Mouse (Mus musculus) hindbrain, embryonic 16.5 days (tissue): Measurements from ENCODE around the gene Aqp3. TPM values are rescaled to one million over a fixed set of nuclear protein-coding genes. Genes with fewer than 3 reads are reported as not detected.

Experiments used
- ATAC-seq: fragments of 200-750 bp; cut with Nextera tagmentation; 2 replicates; pipeline ENCODE4 v1.8.0; 2017; ENCODE audit warnings: moderate TSS enrichment, moderate library complexity
- H3K27ac ChIP-seq: fragments of 300-500 bp; sonication (generic); 2 replicates; pipeline ENCODE4 v1.5.1; 2014; ENCODE audit warnings: low read depth, mild to moderate bottlenecking, control low read depth, low read length, moderate library complexity
- H3K27me3 ChIP-seq: fragments of 300-500 bp; sonication (generic); replicated peaks from 2 replicates; pipeline ENCODE4 v1.6.1; 2014; ENCODE audit warnings: low read length; ENCODE audit not compliant: control insufficient read depth, insufficient read depth
- H3K36me3 ChIP-seq: fragments of 300-500 bp; sonication (generic); 2 replicates; pipeline ENCODE4 v1.6.1; 2014; ENCODE audit warnings: mild to moderate bottlenecking, low read length, moderate library complexity, mixed read lengths; ENCODE audit not compliant: control insufficient read depth, insufficient read depth
- H3K4me1 ChIP-seq: fragments of 300-500 bp; sonication (generic); 2 replicates; pipeline ENCODE4 v1.6.1; 2014; ENCODE audit warnings: low read depth, low read length; ENCODE audit not compliant: control insufficient read depth, insufficient read depth
- H3K4me2 ChIP-seq: fragments of 300-500 bp; sonication (generic); 2 replicates; pipeline ENCODE4 v1.6.1; 2014; ENCODE audit warnings: mild to moderate bottlenecking, low read length, control low read depth, moderate library complexity
- H3K4me3 ChIP-seq: fragments of 300-500 bp; sonication (generic); 2 replicates; pipeline ENCODE4 v1.5.1; 2014; ENCODE audit warnings: mild to moderate bottlenecking, low read length, control low read depth, moderate library complexity
- H3K9ac ChIP-seq: fragments of 300-500 bp; sonication (generic); 2 replicates; pipeline ENCODE4 v1.6.1; 2014; ENCODE audit warnings: low read depth, mild to moderate bottlenecking, control low read depth, low read length, moderate library complexity
- H3K9me3 ChIP-seq: fragments of 300-500 bp; sonication (generic); 2 replicates; pipeline ENCODE4 v1.6.1; 2014; ENCODE audit warnings: mild to moderate bottlenecking, low read length, moderate library complexity; ENCODE audit not compliant: control insufficient read depth
- WGBS: fragments of 180-500 bp; shearing (Covaris S2); extraction: QIAGEN DNeasy Blood & Tissue Kit; methylation state at CpG from one replicate; pipeline ENCODE4 v1.1.7; 2014; 5-methylcytosine and 5-hydroxymethylcytosine counted together
- polyA plus RNA-seq: library from polyadenylated mRNA; unstranded; fragments of >200 nt; fragmentation: Nextera tagmentation; extraction: Ambion mirVana; gene quantifications from 2 replicates; pipeline ENCODE4 v1.2.1, GENCODE M21; 2015

Gene Aqp3
- polyA plus RNA-seq, 1 experiment from 2014 or later: 0.16 TPM

GRCm38 (mm10) chr4:41045288-41045687 lies 52.7 kb downstream of the Aqp3 start:
- Histone ChIP-seq H3K4me1 (no peaks in the 10 kb centered on the region), H3K9ac (no peak overlapping the region), H3K27me3 (no peaks in the 10 kb centered on the region), H3K27ac (no peak overlapping the region), H3K4me3 (no peak overlapping the region), H3K4me2 (no peak overlapping the region), H3K36me3 (no peaks in the 10 kb centered on the region), H3K9me3 (no peaks in the 10 kb centered on the region)
- ATAC-seq: no peak
- WGBS: 89% methylated on average over 3 of the region's 3 CpGs

- Histone ChIP-seq H3K27ac (no peak overlapping the region), H3K4me3 (no peak overlapping the region), H3K9ac (no peak overlapping the region), H3K4me2 (no peak overlapping the region), H3K4me1 (no peaks in the 10 kb centered on the region), H3K27me3 (no peaks in the 10 kb centered on the region), H3K9me3 (no peaks in the 10 kb centered on the region), H3K36me3 (no peaks in the 10 kb centered on the region)
- WGBS: 84% methylated on average over 5 of the region's 5 CpGs
- ATAC-seq: no peak
Measured at GRCm38 (mm10) chr4:41043961-41044360, 54.0 kb downstream of the Aqp3 start.

DNA sequence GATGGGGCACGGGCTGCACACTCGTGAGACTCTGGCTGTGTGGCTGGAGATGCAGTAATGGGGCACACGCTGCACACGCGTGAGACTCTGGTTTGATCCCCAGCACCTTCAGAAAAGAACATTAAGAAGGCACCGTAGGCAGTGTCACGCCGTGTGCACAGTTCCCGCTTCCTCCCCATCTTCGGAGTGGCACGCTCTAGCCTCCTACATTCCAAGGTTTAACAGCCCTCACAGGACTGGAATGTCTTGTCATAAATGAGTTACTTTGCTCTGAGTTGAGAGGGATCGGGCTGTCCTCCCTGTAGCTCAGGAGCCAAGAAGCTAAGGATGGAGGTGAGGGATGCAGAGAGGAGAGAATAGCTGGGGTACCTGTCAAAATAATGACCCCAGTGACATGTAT lies 55.1 kb downstream of the Aqp3 start:
- H3K4me3 ChIP-seq: no peak overlapping the region
- no peak for ATAC-seq
- H3K4me2 ChIP-seq: no peak overlapping the region
- H3K4me1 ChIP-seq: no peaks in the 10 kb centered on the region
- no peak overlapping the region for H3K27ac ChIP-seq
- WGBS: 84% methylated on average over 12 of the region's 12 CpGs
- H3K27me3 ChIP-seq: no peaks in the 10 kb centered on the region
- H3K36me3 ChIP-seq: no peaks in the 10 kb centered on the region
- no peak overlapping the region for H3K9ac ChIP-seq
- H3K9me3 ChIP-seq: no peaks in the 10 kb centered on the region

Other genes with a start within 250 kb of the Aqp3 start
- gene B4galt1, start 244.2 kb downstream of the Aqp3 start, polyA plus RNA-seq: 6.6 and 9.3 TPM in 2 replicates
- not detected in 2 replicates for gene Spink4, start 178.1 kb downstream of the Aqp3 start, polyA plus RNA-seq
- 182 and 191 TPM in 2 replicates for gene Bag1, start 149.9 kb downstream of the Aqp3 start, polyA plus RNA-seq
- 147 TPM in 2 replicates for gene Chmp5, start 149.8 kb downstream of the Aqp3 start, polyA plus RNA-seq
- 87.5 and 102 TPM in 2 replicates for gene Nfx1, start 127.3 kb downstream of the Aqp3 start, polyA plus RNA-seq
- gene Aqp7, start 50.0 kb downstream of the Aqp3 start, polyA plus RNA-seq: 0.07 TPM in 1 of 2 replicates, not detected in the other
- gene Nol6, start 26.3 kb upstream of the Aqp3 start, polyA plus RNA-seq: 37.1 and 47.9 TPM in 2 replicates
- 42.7 and 54.3 TPM in 2 replicates for gene Ube2r2, start 37.6 kb upstream of the Aqp3 start, polyA plus RNA-seq
- gene Ubap2, start 177.0 kb upstream of the Aqp3 start, polyA plus RNA-seq: 50.1 and 60.2 TPM in 2 replicates
- 75.5 and 81.4 TPM in 2 replicates for gene Dcaf12, start 216.7 kb upstream of the Aqp3 start, polyA plus RNA-seq